Mouse (Mus musculus): ENCODE results near the gene Sost.

Gene Sost

GRCm38 (mm10) chr11:101984054-101985025, 17.5 kb upstream of the Sost start, which contains the start of gene Cfap97d1:
Cfap97d1 (plus strand) TSS chr11:101984279.
- intact Hi-C loops (cut with DNase I): no loop called here

- intact Hi-C loops (cut with DNase I): no loop called here
These were observed 16.7 kb upstream of the Sost start for GRCm38 (mm10) chr11:101983431-101983921.

GRCm38 (mm10) chr11:101982981-101983411, 16.2 kb upstream of the Sost start:
- intact Hi-C loops (cut with DNase I): no loop called here

- intact Hi-C loops (cut with DNase I): no loop called here
These were observed 15.0 kb upstream of the Sost start for GRCm38 (mm10) chr11:101981850-101982249.

GRCm38 (mm10) chr11:101980603-101981157, 13.9 kb upstream of the Sost start:
- intact Hi-C loops (cut with DNase I): no loop called here

GRCm38 (mm10) chr11:101979140-101979539, 12.3 kb upstream of the Sost start:
- intact Hi-C loops (cut with DNase I): no loop called here

- intact Hi-C loops (cut with DNase I): no loop called here
These were observed 10.1 kb upstream of the Sost start for GRCm38 (mm10) chr11:101976949-101977348.

- intact Hi-C loops (cut with DNase I): loop anchor here (5.0 kb wide), 1 partner anchor 163 kb away; no protein-coding TSS in a partner anchor
These were observed 8.1 kb upstream of the Sost start for GRCm38 (mm10) chr11:101974923-101975322.

- intact Hi-C loops (cut with DNase I): loop anchor here (5.0 kb wide), 1 partner anchor 162 kb away; no protein-coding TSS in a partner anchor
These were observed 7.4 kb upstream of the Sost start for GRCm38 (mm10) chr11:101974181-101974580.

- intact Hi-C loops (cut with DNase I): loop anchor here (5.0 kb wide), 1 partner anchor 161 kb away; no protein-coding TSS in a partner anchor
These were observed 6.7 kb upstream of the Sost start for GRCm38 (mm10) chr11:101973496-101973895.

GRCm38 (mm10) chr11:101972651-101973050, 5.8 kb upstream of the Sost start:
- intact Hi-C loops (cut with DNase I): loop anchor here (5.0 kb wide), 1 partner anchor 160 kb away; no protein-coding TSS in a partner anchor

GRCm38 (mm10) chr11:101972097-101972496, 5.3 kb upstream of the Sost start:
- intact Hi-C loops (cut with DNase I): loop anchor here (5.0 kb wide), 1 partner anchor 160 kb away; no protein-coding TSS in a partner anchor

- intact Hi-C loops (cut with DNase I): loop anchor here (5.0 kb wide), 1 partner anchor 159 kb away; no protein-coding TSS in a partner anchor
These were observed 4.6 kb upstream of the Sost start for GRCm38 (mm10) chr11:101971410-101971809.

- intact Hi-C loops (cut with DNase I): loop anchor here (5.0 kb wide), 1 partner anchor 158 kb away; no protein-coding TSS in a partner anchor
These were observed 3.0 kb upstream of the Sost start for GRCm38 (mm10) chr11:101969835-101970234.

- intact Hi-C loops (cut with DNase I): loop anchor here (1.0 kb wide), 1 partner anchor 48 kb away; no protein-coding TSS in a partner anchor
These were observed 2.0 kb upstream of the Sost start for GRCm38 (mm10) chr11:101968791-101969190.

GRCm38 (mm10) chr11:101968311-101968710, 1.5 kb upstream of the Sost start:
- intact Hi-C loops (cut with DNase I): loop anchor here (1.0 kb wide), 1 partner anchor 48 kb away; no protein-coding TSS in a partner anchor

- intact Hi-C loops (cut with DNase I): no loop called here
These were observed 1.3 kb downstream of the Sost start for GRCm38 (mm10) chr11:101965553-101965952.

- intact Hi-C loops (cut with DNase I): no loop called here
These were observed 2.2 kb downstream of the Sost start for GRCm38 (mm10) chr11:101964647-101965046.

- intact Hi-C loops (cut with DNase I): no loop called here
These were observed 3.1 kb downstream of the Sost start for GRCm38 (mm10) chr11:101963473-101964291.

- intact Hi-C loops (cut with DNase I): no loop called here
These were observed 3.8 kb downstream of the Sost start for GRCm38 (mm10) chr11:101963043-101963442.

- intact Hi-C loops (cut with DNase I): no loop called here
These were observed 9.3 kb downstream of the Sost start for GRCm38 (mm10) chr11:101957476-101957875.
